Mouse (Mus musculus) right cerebral cortex, adult 18-20 months (tissue): Measurements from ENCODE around the gene Kctd19.

Source experiments
- DNase-seq: peaks from one replicate; pipeline ENCODE4 v3.0.0; 2022; ENCODE audit warnings: mixed read lengths

Gene Kctd19

GRCm38 (mm10) chr8:105413391-105413790 is at the start of gene Kctd19, which contains the start of gene Lrrc36:
Kctd19 (minus strand) TSS chr8:105413502.
Lrrc36 (plus strand) TSS chr8:105413571.
- no peak for DNase-seq

- DNase-seq, result no peak
Measured at GRCm38 (mm10) chr8:105461085-105461803, 47.9 kb upstream of the Kctd19 start.

GRCm38 (mm10) chr8:105455218-105455617 is 41.9 kb upstream of the Kctd19 start:
- no peak for DNase-seq

GRCm38 (mm10) chr8:105454088-105454487 is 40.8 kb upstream of the Kctd19 start:
- DNase-seq, result no peak

- no peak for DNase-seq
Measured at GRCm38 (mm10) chr8:105453296-105453695, 40.0 kb upstream of the Kctd19 start.

- DNase-seq, result no peak
Measured at GRCm38 (mm10) chr8:105451903-105452603, 38.8 kb upstream of the Kctd19 start.

GRCm38 (mm10) chr8:105450977-105451376 is 37.7 kb upstream of the Kctd19 start:
- no peak for DNase-seq

- no peak for DNase-seq
Measured at GRCm38 (mm10) chr8:105448596-105448995, 35.3 kb upstream of the Kctd19 start.

GRCm38 (mm10) chr8:105448188-105448587 is 34.9 kb upstream of the Kctd19 start:
- no peak for DNase-seq

- no peak for DNase-seq
Measured at GRCm38 (mm10) chr8:105446127-105446552, 32.8 kb upstream of the Kctd19 start.

GRCm38 (mm10) chr8:105445296-105446126 is 32.2 kb upstream of the Kctd19 start:
- DNase-seq, result peak; percentile 46

- no peak for DNase-seq
Measured at GRCm38 (mm10) chr8:105442661-105443060, 29.4 kb upstream of the Kctd19 start.

- DNase-seq, result no peak
Measured at GRCm38 (mm10) chr8:105441433-105441832, 28.1 kb upstream of the Kctd19 start.

GRCm38 (mm10) chr8:105438865-105439264 is 25.6 kb upstream of the Kctd19 start:
- no peak for DNase-seq

- no peak for DNase-seq
Measured at GRCm38 (mm10) chr8:105437078-105437748, 23.9 kb upstream of the Kctd19 start.

GRCm38 (mm10) chr8:105436218-105436617 is 22.9 kb upstream of the Kctd19 start:
- DNase-seq, result no peak

- DNase-seq, result no peak
Measured at GRCm38 (mm10) chr8:105434136-105434535, 20.8 kb upstream of the Kctd19 start.

- no peak for DNase-seq
Measured at GRCm38 (mm10) chr8:105433511-105433910, 20.2 kb upstream of the Kctd19 start.

GRCm38 (mm10) chr8:105433021-105433420 is 19.7 kb upstream of the Kctd19 start:
- DNase-seq, result no peak

GRCm38 (mm10) chr8:105431743-105432515 is 18.6 kb upstream of the Kctd19 start:
- DNase-seq, result no peak

- DNase-seq, result no peak
Measured at GRCm38 (mm10) chr8:105426878-105427277, 13.6 kb upstream of the Kctd19 start.

GRCm38 (mm10) chr8:105422006-105422405 is 8.7 kb upstream of the Kctd19 start:
- no peak for DNase-seq
